Mouse (Mus musculus): ENCODE data around the gene Rhox4d.
"Not testable (repeated sequence)": the region's sequence is repeated elsewhere in the genome, so short reads cannot be mapped to it uniquely, and the experiment has no call there.

Gene Rhox4d

GRCm38 (mm10) chrX:37514059-37514458, at the start of gene Rhox4d:
Rhox4d (plus strand) TSS chrX:37514359.
- DNase-seq: not testable (repeated sequence)

DNA sequence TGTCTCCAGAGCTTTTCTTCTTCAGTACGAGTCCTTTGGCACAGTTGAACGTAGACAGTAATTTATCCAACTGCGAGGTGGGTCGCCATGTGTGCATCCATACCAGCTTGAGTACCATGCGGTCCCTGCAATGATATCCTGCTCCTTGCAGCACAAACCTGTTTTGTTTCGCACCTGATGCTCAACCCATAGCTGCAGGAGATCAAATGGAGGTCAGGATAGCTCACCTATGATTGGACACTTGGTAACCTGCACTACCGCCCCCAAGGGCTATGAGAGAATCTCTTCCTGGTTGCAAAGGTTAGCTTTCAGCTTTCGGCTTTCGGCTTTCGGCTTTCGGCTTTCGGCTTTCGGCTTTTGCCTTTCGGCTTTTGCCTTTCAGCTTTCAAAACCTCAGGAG, 34.1 kb upstream of the Rhox4d start, which contains the start of gene Rhox4c:
Gene Rhox4c, plus strand, starts transcription at position 301 of the 400 bp plus-strand sequence.
- DNase-seq: not testable (repeated sequence)

GRCm38 (mm10) chrX:37530152-37530551, 16.0 kb downstream of the Rhox4d start, which contains the start of gene Rhox2e:
Rhox2e (plus strand) TSS chrX:37530452.
- not testable (repeated sequence) for DNase-seq

GRCm38 (mm10) chrX:37541719-37542118, 27.6 kb downstream of the Rhox4d start, which contains the start of gene Rhox3e:
Rhox3e (plus strand) TSS chrX:37542019.
- not testable (repeated sequence) for DNase-seq

DNA sequence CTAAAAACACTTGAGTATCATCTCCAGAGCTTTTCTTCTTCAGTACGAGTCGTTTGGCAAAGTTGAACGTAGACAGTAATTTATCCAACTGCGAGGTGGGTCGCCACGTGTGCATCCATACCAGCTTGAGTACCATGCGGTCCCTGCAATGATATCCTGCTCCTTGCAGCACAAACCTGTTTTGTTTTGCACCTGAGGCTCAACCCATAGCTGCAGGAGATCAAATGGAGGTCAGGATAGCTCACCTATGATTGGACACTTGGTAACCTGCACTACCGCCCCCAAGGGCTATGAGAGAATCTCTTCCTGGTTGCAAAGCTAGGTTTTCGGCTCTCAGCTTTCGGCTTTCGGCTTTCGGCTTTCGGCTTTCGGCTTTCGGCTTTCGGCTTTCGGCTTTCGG, 43.0 kb downstream of the Rhox4d start, which contains the start of gene Rhox4e:
Gene Rhox4e, plus strand, starts transcription at position 301 of the 400 bp plus-strand sequence.
- not testable (repeated sequence) for DNase-seq

Data from kidney, postnatal 4 days (tissue).